Mouse (Mus musculus): ENCODE data around the gene Ercc2. TPM values are rescaled to one million over a fixed set of nuclear protein-coding genes. Genes with fewer than 3 reads are reported as not detected.

The Ercc2 gene
- polyA plus RNA-seq, 2 experiments = 4.6 to 11.7 TPM

- ATAC-seq (ENCODE audit: insufficient read depth) (no peak), DNase-seq (ENCODE audit: low read depth in 3 of 3, low spot score in 3 of 3) (no peak)
- Histone ChIP-seq H3K27ac (no peak overlapping the region), H3K4me1 (replicated peaks; ENCODE audit: control insufficient read depth in 2 of 2, insufficient read depth in 2 of 2, low read length in 1 of 2) (no peaks in the 10 kb centered on the region), H3K9me3 (ENCODE audit: control insufficient read depth, low read length) (no peaks in the 10 kb centered on the region), H3K4me2 (ENCODE audit: low read depth) (no peak overlapping the region), H3K4me3 (ENCODE audit: insufficient read depth in 1 of 2, low read depth in 2 of 2, low read length in 2 of 2) (no peak overlapping the region), H3K27me3 (ENCODE audit: control insufficient read depth, insufficient read depth, low read length) (no peaks in the 10 kb centered on the region), H3K36me3 (replicated peaks; ENCODE audit: control insufficient read depth, insufficient read depth, low read depth) (peaks cover 6% of the 10 kb centered on the region), H3K9ac (replicated peaks) (no peak overlapping the region)
- TF ChIP-seq EP300 (IDR thresholded peaks at IDR 0.05; ENCODE audit: low read depth) (no peak), CTCF (IDR thresholded peaks at IDR 0.05; ENCODE audit: low read depth) (no peak)
- WGBS (ENCODE audit: insufficient replicate concordance) = 67% methylated on average over 6 of the region's 6 CpGs
Measured at GRCm38 (mm10) chr7:19430402-19430801, 48.6 kb downstream of the Ercc2 start.

- DNase-seq (ENCODE audit: low read depth in 3 of 3, low spot score in 3 of 3) (no peak), ATAC-seq (ENCODE audit: insufficient read depth) (no peak)
- H3K27ac ChIP-seq = no peak overlapping the region
- H3K9me3 ChIP-seq (ENCODE audit: control insufficient read depth, low read length) = no peaks in the 10 kb centered on the region
- no peak overlapping the region for H3K4me2 ChIP-seq (ENCODE audit: low read depth)
- TF ChIP-seq CTCF (IDR thresholded peaks at IDR 0.05; ENCODE audit: low read depth) (peak; percentile 54), EP300 (IDR thresholded peaks at IDR 0.05; ENCODE audit: low read depth) (no peak)
- WGBS (ENCODE audit: insufficient replicate concordance) = 84% methylated on average over 2 of the region's 2 CpGs
- H3K4me3 ChIP-seq (ENCODE audit: insufficient read depth in 1 of 2, low read depth in 2 of 2, low read length in 2 of 2) = no peak overlapping the region
- H3K9ac ChIP-seq (replicated peaks) = no peak overlapping the region
- no peaks in the 10 kb centered on the region for H3K4me1 ChIP-seq (replicated peaks; ENCODE audit: control insufficient read depth in 2 of 2, insufficient read depth in 2 of 2, low read length in 1 of 2)
- no peaks in the 10 kb centered on the region for H3K27me3 ChIP-seq (ENCODE audit: control insufficient read depth, insufficient read depth, low read length)
- H3K36me3 ChIP-seq (replicated peaks; ENCODE audit: control insufficient read depth, insufficient read depth, low read depth) = peaks cover 6% of the 10 kb centered on the region
Measured at GRCm38 (mm10) chr7:19432475-19432874, 50.7 kb downstream of the Ercc2 start.

GRCm38 (mm10) chr7:19436276-19436675 is 54.5 kb downstream of the Ercc2 start:
- H3K27me3 ChIP-seq (ENCODE audit: control insufficient read depth, insufficient read depth, low read length) = no peaks in the 10 kb centered on the region
- H3K4me3 ChIP-seq (ENCODE audit: insufficient read depth in 1 of 2, low read depth in 2 of 2, low read length in 2 of 2) = no peak overlapping the region
- H3K36me3 ChIP-seq (replicated peaks; ENCODE audit: control insufficient read depth, insufficient read depth, low read depth) = peaks cover 6% of the 10 kb centered on the region
- no peak for ATAC-seq (ENCODE audit: insufficient read depth)
- H3K4me2 ChIP-seq (ENCODE audit: low read depth) = no peak overlapping the region
- H3K9me3 ChIP-seq (ENCODE audit: control insufficient read depth, low read length) = no peaks in the 10 kb centered on the region
- TF ChIP-seq EP300 (IDR thresholded peaks at IDR 0.05; ENCODE audit: low read depth) (no peak), CTCF (IDR thresholded peaks at IDR 0.05; ENCODE audit: low read depth) (no peak)
- H3K4me1 ChIP-seq (replicated peaks; ENCODE audit: control insufficient read depth in 2 of 2, insufficient read depth in 2 of 2, low read length in 1 of 2) = no peaks in the 10 kb centered on the region
- H3K27ac ChIP-seq = no peak overlapping the region
- H3K9ac ChIP-seq (replicated peaks) = no peak overlapping the region
- WGBS (ENCODE audit: insufficient replicate concordance) = 60% methylated on average over 2 of the region's 2 CpGs
- no peak for DNase-seq (ENCODE audit: low read depth in 3 of 3, low spot score in 3 of 3)

GRCm38 (mm10) chr7:19437048-19437447 is 55.2 kb downstream of the Ercc2 start:
- DNase-seq (ENCODE audit: low read depth in 3 of 3, low spot score in 3 of 3) (no peak), ATAC-seq (ENCODE audit: insufficient read depth) (no peak)
- 0 out of 4 replicates have a peak, but pooled peaks cover 0 to 2% of the 10 kb centered on the region in 2 experiments for H3K4me1 ChIP-seq (replicated peaks; ENCODE audit: control insufficient read depth in 2 of 2, insufficient read depth in 2 of 2, low read length in 1 of 2)
- TF ChIP-seq CTCF (IDR thresholded peaks at IDR 0.05; ENCODE audit: low read depth) (no peak), EP300 (IDR thresholded peaks at IDR 0.05; ENCODE audit: low read depth) (no peak)
- H3K4me2 ChIP-seq (ENCODE audit: low read depth) = no peak overlapping the region
- H3K27ac ChIP-seq = no peak overlapping the region
- no peaks in the 10 kb centered on the region for H3K27me3 ChIP-seq (ENCODE audit: control insufficient read depth, insufficient read depth, low read length)
- H3K9ac ChIP-seq (replicated peaks) = no peak overlapping the region
- no peaks in the 10 kb centered on the region for H3K9me3 ChIP-seq (ENCODE audit: control insufficient read depth, low read length)
- peaks cover 6% of the 10 kb centered on the region for H3K36me3 ChIP-seq (replicated peaks; ENCODE audit: control insufficient read depth, insufficient read depth, low read depth)
- H3K4me3 ChIP-seq (ENCODE audit: insufficient read depth in 1 of 2, low read depth in 2 of 2, low read length in 2 of 2) = no peak overlapping the region
- WGBS (ENCODE audit: insufficient replicate concordance) = 77% methylated on average over 9 of the region's 9 CpGs

GRCm38 (mm10) chr7:19441448-19442091 is 59.8 kb downstream of the Ercc2 start:
- 36% methylated on average over 9 of the region's 9 CpGs for WGBS (ENCODE audit: insufficient replicate concordance)
- Histone ChIP-seq H3K4me1 (replicated peaks; ENCODE audit: control insufficient read depth in 2 of 2, insufficient read depth in 2 of 2, low read length in 1 of 2) (0 out of 4 replicates have a peak, but pooled peaks cover 0 to 2% of the 10 kb centered on the region in 2 experiments), H3K27me3 (ENCODE audit: control insufficient read depth, insufficient read depth, low read length) (no peaks in the 10 kb centered on the region), H3K9ac (replicated peaks) (no peak overlapping the region), H3K9me3 (ENCODE audit: control insufficient read depth, low read length) (no peaks in the 10 kb centered on the region), H3K4me2 (ENCODE audit: low read depth) (no peak overlapping the region), H3K4me3 (ENCODE audit: insufficient read depth in 1 of 2, low read depth in 2 of 2, low read length in 2 of 2) (no peak overlapping the region), H3K27ac (no peak overlapping the region), H3K36me3 (replicated peaks; ENCODE audit: control insufficient read depth, insufficient read depth, low read depth) (no peaks in the 10 kb centered on the region; the same call in 1 of the 2 replicates)
- DNase-seq (ENCODE audit: low read depth in 3 of 3, low spot score in 3 of 3) (no peak), ATAC-seq (ENCODE audit: insufficient read depth) (peak; percentile 47)
- no peak for TF ChIP-seq CTCF (IDR thresholded peaks at IDR 0.05; ENCODE audit: low read depth)

All from liver, embryonic 14.5 days (tissue).